Mouse (Mus musculus) adrenal gland, postnatal 10 days (tissue): ENCODE data around the gene Speer4d. TPM values are rescaled to one million over a fixed set of nuclear protein-coding genes. Genes with fewer than 3 reads are reported as not detected.
"Not testable (repeated sequence)": the region's sequence is repeated elsewhere in the genome, so short reads cannot be mapped to it uniquely, and the experiment has no call there.

Source experiments
- DNase-seq: peaks from one replicate; pipeline ENCODE4 v3.0.0; 2021; ENCODE audit warnings: mixed read lengths
- total RNA-seq, 2 experiments: library from RNA; stranded (reverse); gene quantifications; 2 replicates each; pipeline ENCODE4 v1.2.3; 2021

Speer4d gene
- total RNA-seq, 2 experiments from 2014 or later: not detected

- not testable (repeated sequence) for DNase-seq
Observed at GRCm38 (mm10) chr5:15670789-15671188, 51.9 kb downstream of the Speer4d start.

Other genes starting within 250 kb of the Speer4d start
- gene Gm21149, start 142.5 kb upstream of the Speer4d start, total RNA-seq: not detected
- gene Gm21190, start 89.8 kb upstream of the Speer4d start, total RNA-seq: not detected
- not detected for gene Gm21083, start 41.7 kb upstream of the Speer4d start, total RNA-seq
- gene 4930572O03Rik, start 38.0 kb downstream of the Speer4d start, total RNA-seq: not detected
- not detected for gene Speer4c, start 95.2 kb downstream of the Speer4d start, total RNA-seq